Mouse (Mus musculus) CH12.LX (cell line): ENCODE data around the gene Dbx1. TPM values are rescaled to one million over a fixed set of nuclear protein-coding genes. Genes with fewer than 3 reads are reported as not detected.

Source experiments
- DNase-seq: peaks from one replicate; pipeline ENCODE4 v3.0.0-alpha.2; 2013; ENCODE audit errors: extremely low read depth
- H3K27ac ChIP-seq: 2 replicates; pipeline ENCODE4 v1.5.1; 2012; ENCODE audit warnings: low read depth, mild to moderate bottlenecking, control low read depth, moderate library complexity; ENCODE audit not compliant: insufficient read depth
- H3K27me3 ChIP-seq: replicated peaks from 2 replicates; pipeline ENCODE3; 2012; ENCODE audit warnings: inconsistent platforms
- H3K36me3 ChIP-seq, 2 experiments: replicated peaks in 1 of 2; 2 replicates each; pipeline versions ENCODE3 to v1.6.1; 2012; ENCODE audit warnings: inconsistent platforms in 1 of 2, low read length in 1 of 2, mild to moderate bottlenecking in 1 of 2, mixed read lengths in 1 of 2, moderate library complexity in 1 of 2; ENCODE audit not compliant: control insufficient read depth in 1 of 2, insufficient read depth in 1 of 2
- H3K4me1 ChIP-seq, 2 experiments: 2 replicates each; pipeline ENCODE4 v1.6.1; 2012; ENCODE audit warnings: inconsistent platforms in 1 of 2, moderate library complexity in 1 of 2; ENCODE audit not compliant: insufficient read depth in 2 of 2, control insufficient read depth in 1 of 2
- H3K4me2 ChIP-seq: 2 replicates; pipeline ENCODE4 v1.6.1; 2012; ENCODE audit warnings: low read depth, mild to moderate bottlenecking, control low read depth; ENCODE audit not compliant: poor library complexity, insufficient read depth, severe bottlenecking
- H3K4me3 ChIP-seq, 3 experiments: fragments of 150-350 bp in 1 of 3; sonication (generic) in 1 of 3; replicated peaks in 1 of 3; 2 replicates each; pipeline versions ENCODE3 to v1.5.1; 2011 to 2012; ENCODE audit warnings: low read depth in 2 of 3, low read length in 2 of 3, mild to moderate bottlenecking in 2 of 3, moderate library complexity in 2 of 3, control low read depth in 1 of 3, improper control_type of control experiment in 1 of 3, inconsistent platforms in 1 of 3, mixed read lengths in 1 of 3; ENCODE audit not compliant: poor library complexity in 1 of 3
- H3K79me2 ChIP-seq: replicated peaks from 2 replicates; pipeline ENCODE4 v1.6.1; 2012; ENCODE audit warnings: mild to moderate bottlenecking, moderate library complexity; ENCODE audit not compliant: control insufficient read depth, poor library complexity, insufficient read depth, severe bottlenecking; ENCODE audit errors: extremely low read depth
- H3K9ac ChIP-seq: 2 replicates; pipeline ENCODE4 v1.6.1; 2012; ENCODE audit warnings: low read depth, mild to moderate bottlenecking, control low read depth, moderate library complexity; ENCODE audit not compliant: insufficient read depth
- H3K9me3 ChIP-seq: replicated peaks from 2 replicates; pipeline ENCODE3; 2012; ENCODE audit warnings: low read length, inconsistent platforms, mixed read lengths
- CHD1 ChIP-seq: IDR thresholded peaks from 2 replicates; pipeline ENCODE4 v1.6.1; 2012; ENCODE audit warnings: low read depth, low read length, improper control_type of control experiment, inconsistent platforms
- CHD2 ChIP-seq: IDR thresholded peaks from 2 replicates; pipeline ENCODE4 v1.6.1; 2011; ENCODE audit warnings: low read length, improper control_type of control experiment
- EP300 ChIP-seq: IDR thresholded peaks from 2 replicates; pipeline ENCODE4 v1.6.1; 2011; ENCODE audit warnings: low read length, improper control_type of control experiment
- ETS1 ChIP-seq: conservative IDR thresholded peaks from 2 replicates; pipeline ENCODE4 v1.6.1; 2012; ENCODE audit warnings: low read depth, mild to moderate bottlenecking, inconsistent platforms, low read length, improper control_type of control experiment, moderate library complexity
- GABPA ChIP-seq: IDR thresholded peaks from 2 replicates; pipeline ENCODE4 v1.6.1; 2012; ENCODE audit warnings: low read depth, low read length, improper control_type of control experiment, inconsistent platforms; ENCODE audit not compliant: insufficient replicate concordance
- HCFC1 ChIP-seq: IDR thresholded peaks from 2 replicates; pipeline ENCODE4 v1.6.1; 2012; ENCODE audit warnings: low read depth, mild to moderate bottlenecking, inconsistent platforms, low read length, improper control_type of control experiment
- IRF4 ChIP-seq: IDR thresholded peaks from 2 replicates; pipeline ENCODE4 v1.6.1; 2014; ENCODE audit warnings: low read depth, mild to moderate bottlenecking, inconsistent platforms, low read length, improper control_type of control experiment
- JUN ChIP-seq: IDR thresholded peaks from 2 replicates; pipeline ENCODE4 v1.6.1; 2011; ENCODE audit warnings: low read depth, mild to moderate bottlenecking, low read length, improper control_type of control experiment, moderate library complexity; ENCODE audit not compliant: insufficient read depth
- JUND ChIP-seq: conservative IDR thresholded peaks from 2 replicates; pipeline ENCODE4 v1.6.1; 2011; ENCODE audit warnings: low read depth, low read length, improper control_type of control experiment
- MAX ChIP-seq: IDR thresholded peaks from 2 replicates; pipeline ENCODE4 v1.6.1; 2011; ENCODE audit warnings: low read length, improper control_type of control experiment
- MAZ ChIP-seq: IDR thresholded peaks from 2 replicates; pipeline ENCODE4 v1.6.1; 2012; ENCODE audit warnings: low read depth, mild to moderate bottlenecking, inconsistent platforms, low read length, improper control_type of control experiment, moderate library complexity
- MXI1 ChIP-seq: IDR thresholded peaks from 2 replicates; pipeline ENCODE4 v1.6.1; 2011; ENCODE audit warnings: mild to moderate bottlenecking, low read depth, low read length, improper control_type of control experiment
- MYC ChIP-seq: IDR thresholded peaks from 2 replicates; pipeline ENCODE4 v1.6.1; 2011; ENCODE audit warnings: low read depth, mild to moderate bottlenecking, improper control_type of control experiment, low read length
- NELFE ChIP-seq: IDR thresholded peaks from 2 replicates; pipeline ENCODE4 v1.6.1; 2011; ENCODE audit warnings: low read depth, low read length, improper control_type of control experiment
- NRF1 ChIP-seq: IDR thresholded peaks from 2 replicates; pipeline ENCODE4 v1.6.1; 2014; ENCODE audit warnings: low read depth, mild to moderate bottlenecking, inconsistent platforms, low read length, improper control_type of control experiment, moderate library complexity
- POLR2A ChIP-seq: IDR thresholded peaks from 2 replicates; pipeline ENCODE4 v1.6.1; 2011; ENCODE audit warnings: low read depth, mild to moderate bottlenecking, improper control_type of control experiment, low read length
- POLR2AphosphoS2 ChIP-seq: IDR thresholded peaks from 2 replicates; pipeline ENCODE4 v1.6.1; 2011; ENCODE audit warnings: low read depth, low read length, improper control_type of control experiment
- RAD21 ChIP-seq: IDR thresholded peaks from 2 replicates; pipeline ENCODE4 v1.6.1; 2011; ENCODE audit warnings: low read depth, mild to moderate bottlenecking, low read length, improper control_type of control experiment, moderate library complexity
- SIN3A ChIP-seq: IDR thresholded peaks from 2 replicates; pipeline ENCODE4 v1.6.1; 2012; ENCODE audit warnings: low read length, improper control_type of control experiment, inconsistent platforms
- TBP ChIP-seq: conservative IDR thresholded peaks from 2 replicates; pipeline ENCODE4 v1.6.1; 2011; ENCODE audit warnings: low read depth, low read length, improper control_type of control experiment
- USF2 ChIP-seq: conservative IDR thresholded peaks from 2 replicates; pipeline ENCODE4 v1.6.1; 2011; ENCODE audit warnings: low read depth, low read length, improper control_type of control experiment
- ZC3H11A ChIP-seq: IDR thresholded peaks from 2 replicates; pipeline ENCODE4 v1.6.1; 2012; ENCODE audit warnings: low read depth, mild to moderate bottlenecking, inconsistent platforms, low read length, improper control_type of control experiment
- ZKSCAN1 ChIP-seq: IDR thresholded peaks from 2 replicates; pipeline ENCODE4 v1.6.1; 2012; ENCODE audit warnings: low read depth, inconsistent platforms, low read length, improper control_type of control experiment, borderline replicate concordance
- ZMIZ1 ChIP-seq: IDR thresholded peaks from 2 replicates; pipeline ENCODE4 v1.6.1; 2012; ENCODE audit warnings: low read depth, mild to moderate bottlenecking, inconsistent platforms, low read length, improper control_type of control experiment
- dilution Hi-C: fragments of 300-500 bp; cut with MboI; formaldehyde crosslinking; loops from 2 replicates; pipeline ENCODE4 v1.14.3; 2020; ENCODE audit warnings: low sequenced_read_pairs; ENCODE audit not compliant: extremely low pct_unique_long_range_greater_than_20kb, extremely low pct_ligation_motif_present
- in situ Hi-C: fragments of 300-500 bp; cut with MboI; formaldehyde crosslinking; loops from 3 replicates; pipeline ENCODE4 v1.14.3; 2019; ENCODE audit warnings: low sequenced_read_pairs, low pct_ligation_motif_present, low pct_unique_long_range_greater_than_20kb, mixed read lengths
- polyA plus RNA-seq: library from polyadenylated mRNA; unstranded; fragments of >175 nt; gene quantifications from 2 replicates; pipeline ENCODE4 v1.2.1, GENCODE M21; 2012; ENCODE audit warnings: low read depth; ENCODE audit not compliant: insufficient read length
- total RNA-seq, 2 experiments: library from RNA; depleted of rRNA; stranded (reverse); fragments of 300-350 nt in 1 of 2; fragments of >200 nt in 1 of 2; gene quantifications; 2 replicates each; pipeline ENCODE4 v1.2.3; 2012 to 2014

Gene Dbx1
- total and polyA plus RNA-seq, 3 experiments, result 0.43 TPM; not detected in 2

DNA sequence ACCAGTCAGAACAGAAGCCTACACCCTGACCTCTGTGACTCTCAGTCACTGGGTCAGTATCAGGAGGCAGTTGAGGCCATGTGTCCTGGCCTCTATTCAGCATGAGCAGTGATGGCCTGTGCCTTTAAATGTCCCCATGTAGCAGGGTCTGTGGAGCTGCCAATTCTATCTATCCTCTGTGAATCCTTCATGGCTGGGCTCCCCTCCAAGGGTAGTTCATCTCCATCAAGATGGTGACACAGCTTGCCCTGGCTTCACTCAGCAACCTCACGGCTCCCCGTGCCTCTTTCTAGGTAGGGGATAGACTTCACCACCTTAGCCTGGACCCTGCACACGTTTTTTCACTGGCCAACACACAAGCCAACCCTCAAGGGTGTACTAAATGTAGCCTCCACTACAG lies 38.9 kb downstream of the Dbx1 start:
- no peak overlapping the region for H3K9ac ChIP-seq
- dilution Hi-C loops (no loop called here), in situ Hi-C loops (no loop called here)
- DNase-seq, result no peak
- no peak overlapping the region for H3K4me2 ChIP-seq
- no peak overlapping the region for H3K27ac ChIP-seq
- H3K36me3 ChIP-seq, result no peaks in the 10 kb centered on the region
- H3K9me3 ChIP-seq, result no peaks in the 10 kb centered on the region
- peaks cover 0 to 21% of the 10 kb centered on the region in 2 experiments; a peak in 2 of 4 replicates for H3K4me1 ChIP-seq
- H3K79me2 ChIP-seq, result no peaks in the 10 kb centered on the region
- H3K4me3 ChIP-seq, result no peak overlapping the region
- no peak for TF ChIP-seq ZKSCAN1
- no peak for TF ChIP-seq POLR2A
- TF ChIP-seq MYC, result no peak
- TF ChIP-seq USF2, result no peak
- TF ChIP-seq MAZ, result no peak
- no peak for TF ChIP-seq IRF4
- H3K27me3 ChIP-seq, result peaks cover 5% of the 10 kb centered on the region

- H3K4me2 ChIP-seq, result no peak overlapping the region
- in situ Hi-C loops, result no loop called here
- no peaks in the 10 kb centered on the region for H3K36me3 ChIP-seq
- no peaks in the 10 kb centered on the region for H3K79me2 ChIP-seq
- no peaks in the 10 kb centered on the region for H3K9me3 ChIP-seq
- H3K4me1 ChIP-seq, result peaks cover 0 to 3% of the 10 kb centered on the region in 2 experiments; a peak in 1 of 4 replicates
- H3K4me3 ChIP-seq, result no peak overlapping the region
- peaks cover 2% of the 10 kb centered on the region for H3K27me3 ChIP-seq
- no peak overlapping the region for H3K9ac ChIP-seq
- DNase-seq, result no peak
- no peak overlapping the region for H3K27ac ChIP-seq
- dilution Hi-C loops, result no loop called here
- TF ChIP-seq IRF4 (peak; percentile 42; the same call in 1 of the 2 replicates), MXI1 (no peak)
These were observed 47.0 kb downstream of the Dbx1 start for GRCm38 (mm10) chr7:49589635-49590034.

DNA sequence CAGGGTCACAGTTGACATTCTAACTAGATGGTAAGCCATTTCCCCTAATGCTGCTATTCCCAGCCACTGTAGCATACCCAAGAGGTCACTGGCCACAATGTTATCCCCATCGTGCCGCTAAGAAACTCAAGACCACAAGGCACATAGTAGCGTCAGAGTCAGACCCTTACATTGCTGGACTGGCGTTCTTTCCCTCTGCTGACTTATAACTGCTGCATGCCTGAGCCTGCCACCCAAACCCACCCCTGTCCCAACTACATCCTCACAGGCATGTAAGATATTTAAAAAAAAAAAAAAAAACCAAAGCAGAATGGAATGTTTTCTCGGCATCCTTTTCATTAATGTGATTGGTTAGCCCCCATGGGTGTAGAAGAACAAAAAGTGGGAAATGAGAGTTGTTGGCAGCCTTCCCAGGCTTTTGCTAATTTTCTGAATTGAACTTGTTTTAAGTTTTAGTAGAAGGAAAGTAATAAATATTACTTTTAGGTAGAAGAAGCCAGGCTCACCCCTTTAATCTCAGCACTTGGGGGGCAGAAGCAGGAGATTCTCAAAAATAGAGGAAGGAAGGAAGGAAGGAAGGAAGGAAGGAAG lies 50.0 kb downstream of the Dbx1 start:
- in situ Hi-C loops (no loop called here), dilution Hi-C loops (no loop called here)
- H3K9me3 ChIP-seq, result no peaks in the 10 kb centered on the region
- no peak overlapping the region for H3K9ac ChIP-seq
- H3K4me2 ChIP-seq, result no peak overlapping the region
- TF ChIP-seq EP300 (no peak), CHD2 (no peak), MAX (no peak), SIN3A (no peak), ZC3H11A (no peak), TBP (no peak), CHD1 (no peak), JUND (no peak), NRF1 (no peak), GABPA (no peak), HCFC1 (no peak), RAD21 (no peak), POLR2AphosphoS2 (no peak), ZKSCAN1 (no peak), ZMIZ1 (no peak), NELFE (no peak), JUN (no peak), POLR2A (no peak), ETS1 (no peak)
- no peaks in the 10 kb centered on the region for H3K79me2 ChIP-seq
- H3K36me3 ChIP-seq, result no peaks in the 10 kb centered on the region
- DNase-seq, result no peak
- no peaks in the 10 kb centered on the region for H3K27me3 ChIP-seq
- H3K4me1 ChIP-seq, result peaks cover 0 to 3% of the 10 kb centered on the region in 2 experiments; a peak in 1 of 4 replicates
- H3K4me3 ChIP-seq, result no peak overlapping the region
- H3K27ac ChIP-seq, result no peak overlapping the region
